In the genomic region with DNA sequence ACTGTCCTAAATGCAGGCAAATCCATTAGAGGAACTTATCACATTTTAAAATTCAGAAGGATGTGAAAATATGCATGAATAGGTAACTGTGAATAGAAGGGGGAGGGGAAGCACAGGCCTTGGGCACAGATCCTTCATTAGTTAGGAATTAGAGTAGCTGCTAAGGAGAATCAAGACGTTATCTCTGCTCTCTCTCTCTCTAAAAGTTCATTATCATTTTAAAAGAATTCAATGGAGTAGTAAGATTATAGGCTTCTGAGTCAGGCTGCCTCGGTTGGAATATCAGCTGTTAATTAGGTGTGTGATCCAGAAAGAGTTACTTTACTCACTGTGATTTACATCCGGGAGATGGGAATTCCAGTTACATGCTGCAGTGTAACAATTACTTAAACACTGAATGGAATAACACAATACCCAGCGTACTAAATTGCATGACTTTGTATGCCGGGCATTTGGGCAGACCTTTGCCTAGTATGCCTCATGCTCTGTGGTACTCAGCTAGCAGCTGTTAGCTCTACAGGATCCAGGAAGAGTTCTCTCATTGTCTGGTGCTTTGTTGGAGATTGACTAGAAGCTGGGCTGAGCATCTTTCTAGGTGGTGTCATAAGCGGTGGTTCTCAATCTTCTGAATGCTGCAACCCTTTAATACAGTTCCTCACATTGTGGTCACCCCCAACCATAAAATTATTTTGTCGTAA, we compare ENCODE assay signal across 24 mouse cellular contexts.
DNase-seq lines count a peak whose midpoint lies in the region; ATAC-seq lines count a peak whose summit lies in the region.
"Had no signal": no experiment of that assay in that cellular context is flagged by ENCODE, and none has a peak within 500 bp of the region (broad histone marks: within the 10 kb centered on the region; RNA-seq: fewer than 3 reads in every experiment).

No protein-coding gene starts in this region.

- no peak overlapping the region for H3K4me2 ChIP-seq in forebrain, embryonic 13.5 days
- no peak overlapping the region for H3K4me2 ChIP-seq in midbrain, embryonic 13.5 days (replicated peaks)
- H3K4me2 ChIP-seq in forebrain, embryonic 16.5 days (ENCODE audit: low read length), result no peak overlapping the region
- H3K4me2 ChIP-seq in kidney, embryonic 16.5 days (replicated peaks; ENCODE audit: low read depth, low read length), result no peak overlapping the region
- H3K4me2 ChIP-seq: embryonic facial prominence, embryonic 15.5 days; heart, embryonic 13.5 days; kidney, embryonic 15.5 days; limb, embryonic 13.5 days; liver, embryonic 12.5 days; neural tube, embryonic 15.5 days; stomach, embryonic 15.5 days had no signal

- no peak overlapping the region for H3K9ac ChIP-seq in forebrain, embryonic 13.5 days
- no peak overlapping the region for H3K9ac ChIP-seq in midbrain, embryonic 13.5 days (replicated peaks)
- no peak overlapping the region for H3K9ac ChIP-seq in forebrain, embryonic 16.5 days (replicated peaks; ENCODE audit: low read depth, low read length)
- no peak overlapping the region for H3K9ac ChIP-seq in kidney, embryonic 16.5 days (replicated peaks; ENCODE audit: low read length)
- H3K9ac ChIP-seq: embryonic facial prominence, embryonic 15.5 days; heart, embryonic 13.5 days; kidney, embryonic 15.5 days; limb, embryonic 13.5 days; liver, embryonic 12.5 days; neural tube, embryonic 15.5 days; stomach, embryonic 15.5 days had no signal

- no peaks in the 10 kb centered on the region for H3K36me3 ChIP-seq in forebrain, embryonic 13.5 days (ENCODE audit: poor library complexity, severe bottlenecking)
- H3K36me3 ChIP-seq in forebrain, embryonic 10.5 days (replicated peaks), result no peaks in the 10 kb centered on the region
- H3K36me3 ChIP-seq in midbrain, embryonic 13.5 days, result no peaks in the 10 kb centered on the region
- H3K36me3 ChIP-seq in midbrain, embryonic 10.5 days, result no peaks in the 10 kb centered on the region
- no peaks in the 10 kb centered on the region for H3K36me3 ChIP-seq in forebrain, embryonic 16.5 days (ENCODE audit: control insufficient read depth, insufficient read depth)
- H3K36me3 ChIP-seq in kidney, embryonic 16.5 days (ENCODE audit: insufficient read depth, low read length), result no peaks in the 10 kb centered on the region
- H3K36me3 ChIP-seq: embryonic facial prominence, embryonic 15.5 days; heart, embryonic 13.5 days; kidney, embryonic 15.5 days; limb, embryonic 13.5 days; liver, embryonic 12.5 days; neural tube, embryonic 15.5 days; stomach, embryonic 15.5 days had no signal

- no peaks in the 10 kb centered on the region for H3K9me3 ChIP-seq in forebrain, embryonic 13.5 days (replicated peaks)
- H3K9me3 ChIP-seq in forebrain, embryonic 10.5 days, result no peaks in the 10 kb centered on the region
- no peaks in the 10 kb centered on the region for H3K9me3 ChIP-seq in midbrain, embryonic 13.5 days
- no peaks in the 10 kb centered on the region for H3K9me3 ChIP-seq in midbrain, embryonic 10.5 days (replicated peaks)
- no peaks in the 10 kb centered on the region for H3K9me3 ChIP-seq in forebrain, embryonic 16.5 days (ENCODE audit: control insufficient read depth, low read length)
- H3K9me3 ChIP-seq in kidney, embryonic 16.5 days (ENCODE audit: low read length), result no peaks in the 10 kb centered on the region
- H3K9me3 ChIP-seq: embryonic facial prominence, embryonic 15.5 days; heart, embryonic 13.5 days; kidney, embryonic 15.5 days; liver, embryonic 12.5 days; neural tube, embryonic 15.5 days; stomach, embryonic 15.5 days had no signal

- no peak overlapping the region for H3K4me3 ChIP-seq in forebrain, embryonic 13.5 days
- no peak overlapping the region for H3K4me3 ChIP-seq in forebrain, embryonic 10.5 days
- H3K4me3 ChIP-seq in midbrain, embryonic 13.5 days (replicated peaks), result no peak overlapping the region
- no peak overlapping the region for H3K4me3 ChIP-seq in midbrain, embryonic 10.5 days
- no peak overlapping the region for H3K4me3 ChIP-seq in forebrain, embryonic 16.5 days (replicated peaks; ENCODE audit: low read length)
- H3K4me3 ChIP-seq in kidney, embryonic 16.5 days (ENCODE audit: low read length), result no peak overlapping the region
- H3K4me3 ChIP-seq: embryonic facial prominence, embryonic 15.5 days; heart, embryonic 13.5 days; kidney, embryonic 15.5 days; limb, embryonic 13.5 days; liver, embryonic 12.5 days; neural tube, embryonic 15.5 days; stomach, embryonic 15.5 days had no signal

- peaks cover 14% of the 10 kb centered on the region for H3K4me1 ChIP-seq in forebrain, embryonic 13.5 days
- H3K4me1 ChIP-seq in forebrain, embryonic 10.5 days, result peaks cover 16% of the 10 kb centered on the region
- peaks cover 11% of the 10 kb centered on the region for H3K4me1 ChIP-seq in midbrain, embryonic 13.5 days (replicated peaks)
- H3K4me1 ChIP-seq in midbrain, embryonic 10.5 days, result peaks cover 9% of the 10 kb centered on the region; the same call in 1 of the 2 replicates
- peaks cover 9% of the 10 kb centered on the region for H3K4me1 ChIP-seq in forebrain, embryonic 16.5 days (replicated peaks; ENCODE audit: control insufficient read depth, insufficient read depth, low read length)
- H3K4me1 ChIP-seq in kidney, embryonic 16.5 days (ENCODE audit: insufficient read depth, low read length), result no peaks in the 10 kb centered on the region
- H3K4me1 ChIP-seq: embryonic facial prominence, embryonic 15.5 days; heart, embryonic 13.5 days; kidney, embryonic 15.5 days; liver, embryonic 12.5 days; neural tube, embryonic 15.5 days; stomach, embryonic 15.5 days had no signal

- no peaks in the 10 kb centered on the region for H3K27me3 ChIP-seq in forebrain, embryonic 13.5 days
- H3K27me3 ChIP-seq in forebrain, embryonic 10.5 days (ENCODE audit: poor library complexity, severe bottlenecking), result no peaks in the 10 kb centered on the region
- H3K27me3 ChIP-seq in midbrain, embryonic 13.5 days, result no peaks in the 10 kb centered on the region
- no peaks in the 10 kb centered on the region for H3K27me3 ChIP-seq in midbrain, embryonic 10.5 days (ENCODE audit: low read depth, poor library complexity, severe bottlenecking)
- no peaks in the 10 kb centered on the region for H3K27me3 ChIP-seq in forebrain, embryonic 16.5 days (replicated peaks; ENCODE audit: control insufficient read depth, insufficient read depth, low read length)
- H3K27me3 ChIP-seq in kidney, embryonic 16.5 days (ENCODE audit: insufficient read depth, low read length), result no peaks in the 10 kb centered on the region
- H3K27me3 ChIP-seq: embryonic facial prominence, embryonic 15.5 days; heart, embryonic 13.5 days; kidney, embryonic 15.5 days; liver, embryonic 12.5 days; neural tube, embryonic 15.5 days; stomach, embryonic 15.5 days had no signal

- H3K27ac ChIP-seq in forebrain, embryonic 13.5 days, result peak overlapping the region; percentile 54
- no peak overlapping the region for H3K27ac ChIP-seq in forebrain, embryonic 10.5 days
- H3K27ac ChIP-seq in midbrain, embryonic 13.5 days, result peak overlapping the region; percentile 33
- H3K27ac ChIP-seq in midbrain, embryonic 10.5 days (replicated peaks), result no peak overlapping the region
- peak overlapping the region; percentile 43; the same call in 1 of the 2 replicates for H3K27ac ChIP-seq in forebrain, embryonic 16.5 days (ENCODE audit: low read length)
- no peak overlapping the region for H3K27ac ChIP-seq in kidney, embryonic 16.5 days (ENCODE audit: low read length)
- H3K27ac ChIP-seq: embryonic facial prominence, embryonic 15.5 days; heart, embryonic 13.5 days; kidney, embryonic 15.5 days; limb, embryonic 13.5 days; liver, embryonic 12.5 days; neural tube, embryonic 15.5 days; stomach, embryonic 15.5 days had no signal

- peak; percentile 27; the same call in 1 of the 2 replicates for ATAC-seq in forebrain, embryonic 13.5 days
- no peak for ATAC-seq in midbrain, embryonic 13.5 days
- ATAC-seq in forebrain, embryonic 16.5 days, result peak; percentile 57
- no peak for ATAC-seq in kidney, embryonic 16.5 days (ENCODE audit: low FRiP score, low TSS enrichment)
- ATAC-seq in CD4-positive, CD25-positive, alpha-beta regulatory T cell, adult 4 months, result no peak
- ATAC-seq: activated CD4-positive, CD25-positive, alpha-beta regulatory T cell, adult 4 months; liver, embryonic 12.5 days had no signal

- no peak for DNase-seq in forebrain, embryonic 10.5 days (ENCODE audit: extremely low spot score, low spot score)
- DNase-seq in midbrain, embryonic 10.5 days (ENCODE audit: low spot score), result no peak
- DNase-seq: adrenal gland, adult 8-10 months; gastrocnemius, postnatal 25 days; heart, adult 18-20 months; heart, postnatal 14 days; kidney, adult 11 months; layer of hippocampus, adult 9-11 months; lung, adult 18-20 months; lung, postnatal 10 days; thymus, postnatal 25 days had no signal

- 30% methylated on average over 7 of the region's 7 CpGs for WGBS in forebrain, embryonic 13.5 days
- 59% methylated on average over 7 of the region's 7 CpGs for WGBS in forebrain, embryonic 10.5 days
- WGBS in midbrain, embryonic 13.5 days, result 40% methylated on average over 7 of the region's 7 CpGs
- WGBS in midbrain, embryonic 10.5 days, result 66% methylated on average over 7 of the region's 7 CpGs
- WGBS in forebrain, embryonic 16.5 days, result 27% methylated on average over 7 of the region's 7 CpGs
- WGBS in kidney, embryonic 16.5 days, result 75% methylated on average over 7 of the region's 7 CpGs

Comparison
In these comparisons a context has a peak if more than half of its experiments do, and no peak if none do; other contexts are left out.
1. H3K27ac ChIP-seq: peak in forebrain, embryonic 13.5 days (single experiment), midbrain, embryonic 13.5 days (single experiment) and forebrain, embryonic 16.5 days (single experiment); none in forebrain, embryonic 10.5 days (single experiment), midbrain, embryonic 10.5 days (single experiment) and kidney, embryonic 16.5 days (single experiment).
2. ATAC-seq: peak in forebrain, embryonic 13.5 days (single experiment) and forebrain, embryonic 16.5 days (single experiment); none in midbrain, embryonic 13.5 days (single experiment), kidney, embryonic 16.5 days (single experiment) and CD4-positive, CD25-positive, alpha-beta regulatory T cell, adult 4 months (single experiment).